Mouse (Mus musculus): ENCODE measurements at regions not wholly inside any gene's neighbourhood (a gene's known extent, or its start where the extent isn't known, plus 50 kb on each side); places are given as distances from the start of the nearest gene placed in this dataset.

DNA sequence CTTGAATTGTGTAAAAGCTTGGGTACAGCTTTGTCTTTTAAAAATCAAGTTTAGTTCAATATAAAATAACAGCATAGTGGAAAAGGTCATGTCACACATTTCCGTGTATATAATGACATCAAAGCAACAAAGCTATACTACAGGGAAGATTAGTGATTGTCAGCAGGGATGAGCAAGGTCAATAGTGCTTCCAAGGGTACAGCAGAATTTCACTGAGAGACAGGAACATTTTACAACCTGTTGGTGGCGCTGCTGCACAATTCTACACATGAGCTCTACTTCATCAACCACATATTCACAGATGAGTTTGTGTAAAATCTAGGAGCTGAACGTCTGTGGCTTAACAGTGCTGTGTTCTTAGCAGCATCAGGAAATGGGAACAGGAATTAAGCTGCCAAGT lies 74.3 kb upstream of the A2m start:
- no peak for ATAC-seq (replicated peaks in 1 of 2; ENCODE audit: insufficient read depth in 1 of 2, low FRiP score in 2 of 2, low TSS enrichment in 1 of 2, low read depth in 1 of 2, poor library complexity in 2 of 2, severe bottlenecking in 2 of 2)

- ATAC-seq (replicated peaks in 1 of 2; ENCODE audit: insufficient read depth in 1 of 2, low FRiP score in 2 of 2, low TSS enrichment in 1 of 2, low read depth in 1 of 2, poor library complexity in 2 of 2, severe bottlenecking in 2 of 2): no peak
Observed at GRCm38 (mm10) chr6:121560393-121560793, 74.8 kb upstream of the A2m start.

- 0 out of 4 replicates have a peak, but pooled peaks of 1 of the 2 experiments have one; percentile 46 for ATAC-seq (replicated peaks in 1 of 2; ENCODE audit: insufficient read depth in 1 of 2, low FRiP score in 2 of 2, low TSS enrichment in 1 of 2, low read depth in 1 of 2, poor library complexity in 2 of 2, severe bottlenecking in 2 of 2)
Observed at GRCm38 (mm10) chr6:121556481-121556880, 78.7 kb upstream of the A2m start.

DNA sequence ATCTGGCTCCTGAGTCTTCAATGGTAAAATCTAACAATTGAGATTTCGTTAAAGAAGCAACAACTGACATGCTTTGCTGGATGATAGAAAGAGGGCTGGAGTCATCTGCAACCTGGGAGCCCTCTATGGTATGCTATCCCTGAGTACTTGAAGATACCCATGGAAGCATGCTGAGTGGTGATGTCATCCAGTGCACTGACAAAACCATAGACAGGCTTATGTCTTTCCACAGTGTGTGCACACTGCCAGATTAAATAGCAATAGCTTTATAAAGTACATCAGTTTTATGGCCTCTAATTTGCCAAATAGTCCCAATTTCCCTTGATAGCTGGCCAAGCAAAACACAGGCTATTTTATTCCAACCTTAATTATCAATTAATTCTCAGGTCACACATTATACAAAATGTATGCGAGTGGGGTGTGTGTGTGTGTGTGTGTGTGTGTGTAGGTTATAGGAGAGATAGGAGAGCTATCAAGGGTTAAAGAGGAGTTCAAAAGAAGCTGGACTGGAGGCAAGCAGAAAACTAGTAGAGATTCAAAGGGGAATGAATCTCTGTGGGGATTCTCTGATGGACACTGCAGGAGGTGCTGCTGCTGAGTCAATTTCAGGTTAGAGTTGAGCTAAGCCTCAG lies 80.1 kb upstream of the Iqsec3 start:
- ATAC-seq (replicated peaks in 1 of 2; ENCODE audit: insufficient read depth in 1 of 2, low FRiP score in 2 of 2, low TSS enrichment in 1 of 2, low read depth in 1 of 2, poor library complexity in 2 of 2, severe bottlenecking in 2 of 2): no peak

- no peak for ATAC-seq (replicated peaks in 1 of 2; ENCODE audit: insufficient read depth in 1 of 2, low FRiP score in 2 of 2, low TSS enrichment in 1 of 2, low read depth in 1 of 2, poor library complexity in 2 of 2, severe bottlenecking in 2 of 2)
Observed at GRCm38 (mm10) chr6:121533521-121533920, 60.0 kb upstream of the Iqsec3 start.

DNA sequence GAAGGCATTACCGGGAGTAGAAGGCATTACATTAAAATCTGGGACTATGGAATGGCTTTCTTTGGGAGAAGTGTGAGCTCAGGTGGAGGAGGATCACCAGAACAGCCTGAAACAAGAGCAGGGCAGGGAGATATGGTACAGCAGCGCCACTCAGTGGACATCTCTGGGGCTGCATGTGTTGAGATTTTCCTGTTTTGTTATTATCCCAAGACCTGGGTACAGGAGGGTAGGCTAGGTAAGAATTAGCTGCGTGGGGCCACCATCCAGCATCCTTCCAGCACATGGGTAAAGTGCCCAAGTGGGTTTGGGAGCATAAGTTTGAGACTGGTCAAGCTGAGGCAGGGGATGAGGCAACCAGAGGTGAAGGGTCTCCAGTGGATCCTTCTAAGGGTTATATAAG lies 59.4 kb upstream of the Iqsec3 start:
- peak; percentile 56 to 80; a peak in 3 of 4 replicates for ATAC-seq (replicated peaks in 1 of 2; ENCODE audit: insufficient read depth in 1 of 2, low FRiP score in 2 of 2, low TSS enrichment in 1 of 2, low read depth in 1 of 2, poor library complexity in 2 of 2, severe bottlenecking in 2 of 2)

- ATAC-seq (replicated peaks in 1 of 2; ENCODE audit: insufficient read depth in 1 of 2, low FRiP score in 2 of 2, low TSS enrichment in 1 of 2, low read depth in 1 of 2, poor library complexity in 2 of 2, severe bottlenecking in 2 of 2): no peak
Observed at GRCm38 (mm10) chr6:121531825-121532389, 58.4 kb upstream of the Iqsec3 start.

DNA sequence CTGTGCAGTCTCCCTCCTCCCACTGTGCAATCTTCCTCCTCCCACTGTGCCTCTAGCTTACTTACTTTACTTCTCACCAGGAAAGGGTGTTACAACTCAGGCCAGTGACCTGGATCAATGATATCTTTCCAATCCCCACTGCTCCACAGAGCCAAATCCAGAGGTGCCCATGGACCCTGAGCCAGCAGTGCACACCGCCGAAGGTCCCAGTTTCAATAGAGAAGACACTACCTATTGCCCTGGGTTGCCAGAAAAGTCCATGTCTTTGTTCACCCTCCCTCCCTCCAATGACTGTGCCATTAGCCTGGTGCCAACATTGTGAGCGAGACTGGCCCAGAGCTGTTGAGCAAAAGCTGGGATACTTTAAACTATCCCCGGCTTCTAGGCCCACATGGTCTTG lies 53.8 kb upstream of the Iqsec3 start:
- no peak for ATAC-seq (replicated peaks in 1 of 2; ENCODE audit: insufficient read depth in 1 of 2, low FRiP score in 2 of 2, low TSS enrichment in 1 of 2, low read depth in 1 of 2, poor library complexity in 2 of 2, severe bottlenecking in 2 of 2)

- no peak for ATAC-seq (replicated peaks in 1 of 2; ENCODE audit: insufficient read depth in 1 of 2, low FRiP score in 2 of 2, low TSS enrichment in 1 of 2, low read depth in 1 of 2, poor library complexity in 2 of 2, severe bottlenecking in 2 of 2)
Observed at GRCm38 (mm10) chr6:121526121-121526520, 52.6 kb upstream of the Iqsec3 start.

GRCm38 (mm10) chr6:121524613-121524970 lies 51.1 kb upstream of the Iqsec3 start:
- no peak for ATAC-seq (replicated peaks in 1 of 2; ENCODE audit: insufficient read depth in 1 of 2, low FRiP score in 2 of 2, low TSS enrichment in 1 of 2, low read depth in 1 of 2, poor library complexity in 2 of 2, severe bottlenecking in 2 of 2)

DNA sequence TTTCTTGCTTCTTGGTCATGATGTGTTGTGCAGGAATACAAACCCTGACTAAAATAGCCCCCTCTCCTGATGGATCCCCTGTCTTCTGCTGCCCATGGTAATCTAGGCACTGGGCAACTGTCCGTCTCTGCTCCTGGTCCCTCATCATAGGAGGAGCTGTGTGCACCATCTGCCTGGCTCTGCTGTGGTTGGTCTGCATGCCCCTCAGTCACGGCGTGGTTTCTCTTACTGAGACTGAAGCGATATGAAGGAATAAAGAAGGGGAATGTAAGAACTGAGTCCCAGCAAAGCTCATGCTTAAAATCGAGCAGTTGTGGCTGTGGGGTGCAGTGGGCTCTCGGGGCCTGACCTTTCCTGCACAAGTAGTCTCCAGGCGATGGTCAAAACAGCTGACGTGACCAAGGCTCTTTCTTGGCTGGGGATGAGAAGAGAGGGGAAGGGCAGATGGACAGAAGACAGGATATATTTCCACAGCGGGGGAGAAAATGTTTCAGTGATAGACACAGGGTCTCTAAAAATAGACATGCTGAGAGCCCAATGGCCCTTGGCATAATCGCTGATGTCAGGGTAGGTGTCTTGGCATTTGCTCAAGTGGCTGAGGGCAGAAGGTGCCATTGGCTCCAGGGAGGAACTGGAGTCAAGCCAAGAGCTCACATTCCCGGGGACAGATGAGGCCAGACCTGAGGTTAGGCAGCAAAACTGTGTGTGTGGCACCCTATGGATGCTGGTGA lies 50.6 kb upstream of the Iqsec3 start:
- no peak for ATAC-seq (replicated peaks in 1 of 2; ENCODE audit: insufficient read depth in 1 of 2, low FRiP score in 2 of 2, low TSS enrichment in 1 of 2, low read depth in 1 of 2, poor library complexity in 2 of 2, severe bottlenecking in 2 of 2)

All from hematopoietic stem cell, adult 5-6 weeks (primary cell).